Mouse (Mus musculus) CD4-positive, CD25-positive, alpha-beta regulatory T cell, adult 9 weeks (primary cell): Measurements from ENCODE around the gene Ccnyl1. TPM values are rescaled to one million over a fixed set of nuclear protein-coding genes. Genes with fewer than 3 reads are reported as not detected.

Experiments
- polyA plus RNA-seq: library from polyadenylated mRNA; unstranded; fragments of 100-300 nt; shearing (Covaris generic); gene quantifications from one replicate; pipeline ENCODE4 v1.2.1, GENCODE M21; 2017

The Ccnyl1 gene
- 0.63 TPM for polyA plus RNA-seq

GRCm38 (mm10) chr1:64690213-64691013 is at the start of gene Ccnyl1:
Gene Ccnyl1, plus strand, starts transcription at chr1:64690455.

DNA sequence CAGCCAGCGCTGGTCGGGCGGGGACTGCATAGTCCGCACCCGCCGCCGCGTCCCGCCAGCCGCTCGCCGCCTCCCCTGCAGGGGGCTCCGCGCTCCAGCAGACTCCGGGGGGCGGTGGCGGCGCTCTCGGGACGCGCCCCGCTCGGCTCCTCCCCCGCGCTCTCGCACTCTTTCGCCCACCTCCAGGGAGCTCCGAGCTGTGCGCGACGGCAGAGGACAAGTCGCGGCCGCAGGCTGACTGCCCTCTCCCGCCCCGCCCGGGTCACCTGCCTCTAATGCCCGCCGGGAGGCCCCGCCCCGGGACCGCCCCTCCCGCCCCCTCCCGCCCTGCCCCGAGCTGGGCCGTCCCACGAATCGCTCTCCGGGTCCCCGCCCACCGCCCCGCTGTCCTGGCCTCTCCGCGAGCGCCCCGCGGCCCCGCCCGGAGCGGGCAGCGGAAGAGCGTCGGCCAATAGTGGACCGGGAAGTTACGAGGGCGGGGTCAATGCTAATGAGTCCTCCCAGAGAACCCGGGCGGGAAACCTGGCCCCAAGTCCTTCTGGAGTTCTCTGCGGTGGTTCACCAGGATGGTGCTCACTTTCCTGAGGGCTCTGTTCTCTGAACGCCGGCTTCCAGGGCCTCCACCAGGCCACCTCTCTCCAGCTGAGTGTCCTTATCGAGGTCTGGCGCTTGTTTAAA is 47.4 kb downstream of the Ccnyl1 start, which contains the start of gene Fzd5:
Fzd5 (minus strand) TSS at position 250 of the 678 bp plus-strand sequence.

Other genes starting within 250 kb of the Ccnyl1 start
- gene Creb1, start 157.8 kb upstream of the Ccnyl1 start, polyA plus RNA-seq = 91.2 TPM
- gene Mettl21a, start 73.2 kb upstream of the Ccnyl1 start, polyA plus RNA-seq = 29.8 TPM
- 0.16 TPM for gene Fzd5, start 47.3 kb downstream of the Ccnyl1 start, polyA plus RNA-seq